Mouse (Mus musculus): ENCODE data around the gene Matn3. TPM values are rescaled to one million over a fixed set of nuclear protein-coding genes. Genes with fewer than 3 reads are reported as not detected.
A peak's percentile ranks its signal among the peaks of the same experiment; 100 is the strongest.

The Matn3 gene
- polyA plus RNA-seq, 1 experiment from 2014 or later: 5.2 TPM

DNA sequence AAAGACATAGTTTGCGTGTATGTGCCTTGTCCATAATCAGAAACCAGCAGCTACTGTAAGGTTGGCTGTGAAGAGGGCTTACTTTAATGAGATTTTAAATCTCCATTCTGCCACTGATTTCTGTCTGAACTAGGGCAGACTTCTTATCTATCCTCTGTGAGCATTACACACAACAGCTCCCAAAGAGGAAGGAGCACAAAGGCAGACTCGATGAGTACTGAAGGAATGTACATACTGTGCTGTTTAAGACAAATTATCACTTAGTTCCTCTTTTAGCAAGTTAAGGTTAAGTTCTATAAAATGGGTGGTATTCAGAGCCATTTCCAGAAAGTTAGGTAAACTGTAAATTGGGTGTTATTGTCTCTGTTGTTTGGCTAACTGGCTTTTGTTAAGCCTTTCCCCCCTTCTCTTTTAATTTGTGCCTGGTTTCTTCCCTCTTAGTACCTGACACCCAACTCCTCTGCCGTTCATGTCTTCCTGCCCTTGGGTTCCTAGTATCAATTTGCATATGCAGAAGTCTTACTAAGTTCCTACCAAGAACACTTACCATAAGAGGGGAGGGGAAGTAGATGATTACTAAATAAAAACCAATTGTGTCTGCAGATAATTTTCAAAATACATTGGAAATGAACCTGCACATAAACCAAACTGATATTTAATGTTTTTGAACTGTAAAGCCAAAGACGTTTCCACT, 5.9 kb upstream of the Matn3 start:
- peaks cover 6% of the 10 kb centered on the region; the same call in 1 of the 2 replicates for H3K4me1 ChIP-seq
- H3K4me3 ChIP-seq: no peak overlapping the region
- no peak for DNase-seq (ENCODE audit: low spot score)
- H3K36me3 ChIP-seq: peaks cover 30% of the 10 kb centered on the region
- no peaks in the 10 kb centered on the region for H3K9me3 ChIP-seq (replicated peaks)
- no peak overlapping the region for H3K27ac ChIP-seq
- WGBS: 74% methylated on average over 4 of the region's 4 CpGs
- H3K27me3 ChIP-seq (ENCODE audit: low read depth, poor library complexity, severe bottlenecking): no peaks in the 10 kb centered on the region

DNA sequence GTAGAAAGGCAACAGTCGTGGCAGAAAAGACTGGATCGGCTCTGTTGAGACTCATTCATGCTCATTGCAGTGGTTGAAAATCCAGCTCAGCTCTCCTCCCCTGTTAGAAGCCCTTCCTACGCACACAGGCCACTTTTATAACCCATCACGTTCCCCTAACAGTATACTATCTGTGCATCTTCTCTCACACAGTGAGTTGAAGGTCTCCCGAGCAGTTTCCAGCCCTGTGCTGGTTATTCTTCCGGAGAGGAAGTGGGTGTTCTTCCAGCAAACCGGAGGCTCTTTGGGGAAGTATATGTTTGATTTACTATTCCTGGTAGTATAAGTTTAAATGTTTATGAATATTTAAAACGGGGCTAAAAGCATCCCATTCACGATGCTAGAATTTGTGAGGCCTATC, 566 bp upstream of the Matn3 start:
- DNase-seq (ENCODE audit: low spot score): no peak
- 64% methylated on average over 9 of the region's 9 CpGs for WGBS
- H3K4me1 ChIP-seq: peaks cover 23% of the 10 kb centered on the region
- H3K36me3 ChIP-seq: no peaks in the 10 kb centered on the region
- peak overlapping the region; percentile 74 for H3K4me3 ChIP-seq
- peak overlapping the region; percentile 86 for H3K27ac ChIP-seq
- H3K9me3 ChIP-seq (replicated peaks): no peaks in the 10 kb centered on the region
- peaks cover 15% of the 10 kb centered on the region for H3K27me3 ChIP-seq (ENCODE audit: low read depth, poor library complexity, severe bottlenecking)

DNA sequence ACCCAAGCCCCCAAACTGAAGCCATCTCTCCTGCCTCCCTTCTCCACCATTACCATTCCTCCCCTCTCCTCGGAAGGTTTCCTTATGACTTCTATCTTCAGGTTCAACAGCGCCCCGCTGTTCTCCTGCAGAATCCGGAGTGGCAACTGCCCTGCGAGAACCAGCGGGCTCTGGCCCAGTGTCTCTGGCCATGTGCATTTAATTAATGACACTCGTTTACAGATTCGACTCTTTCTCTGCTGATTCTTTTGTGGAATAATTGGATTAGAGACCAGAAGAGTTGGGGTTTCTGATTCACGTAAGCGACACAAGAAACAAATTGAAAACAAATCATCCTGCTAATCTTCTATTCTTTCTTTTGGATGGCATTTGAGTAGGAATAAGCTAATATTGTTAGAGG, 5.4 kb downstream of the Matn3 start:
- Histone ChIP-seq H3K27ac (no peak overlapping the region), H3K4me3 (no peak overlapping the region), H3K9me3 (replicated peaks) (no peaks in the 10 kb centered on the region), H3K36me3 (no peaks in the 10 kb centered on the region), H3K27me3 (ENCODE audit: low read depth, poor library complexity, severe bottlenecking) (peaks cover 12% of the 10 kb centered on the region), H3K4me1 (peaks cover 20% of the 10 kb centered on the region)
- DNase-seq (ENCODE audit: low spot score): peak; percentile 41
- WGBS: 54% methylated on average over 10 of the region's 10 CpGs

DNA sequence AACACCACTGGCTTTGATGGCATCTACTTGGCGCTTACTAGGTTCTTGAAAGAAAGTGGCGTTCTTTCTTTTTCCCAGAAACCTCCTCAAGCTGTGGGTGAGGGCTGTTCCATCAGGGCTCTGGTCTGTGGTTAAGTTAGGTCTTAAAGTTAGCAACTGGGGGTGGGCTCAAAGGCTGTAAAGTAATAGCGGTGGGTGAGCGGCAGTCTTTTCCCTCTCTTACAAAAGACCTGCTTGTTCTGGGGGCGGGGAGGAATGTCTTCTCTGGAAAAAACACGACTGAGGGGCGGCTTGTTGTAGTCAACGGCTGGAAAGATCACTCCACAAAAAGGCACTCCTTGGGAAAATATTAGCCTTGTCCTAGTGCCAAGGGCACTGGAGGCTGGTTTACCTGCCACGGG, 6.4 kb downstream of the Matn3 start:
- peaks cover 2% of the 10 kb centered on the region for H3K27me3 ChIP-seq (ENCODE audit: low read depth, poor library complexity, severe bottlenecking)
- H3K36me3 ChIP-seq: no peaks in the 10 kb centered on the region
- 63% methylated on average over 9 of the region's 9 CpGs for WGBS
- H3K27ac ChIP-seq: peak overlapping the region; percentile 50; the same call in 1 of the 2 replicates
- DNase-seq (ENCODE audit: low spot score): peak; percentile 27
- H3K4me3 ChIP-seq: no peak overlapping the region
- H3K4me1 ChIP-seq: peaks cover 16% of the 10 kb centered on the region
- H3K9me3 ChIP-seq (replicated peaks): no peaks in the 10 kb centered on the region

DNA sequence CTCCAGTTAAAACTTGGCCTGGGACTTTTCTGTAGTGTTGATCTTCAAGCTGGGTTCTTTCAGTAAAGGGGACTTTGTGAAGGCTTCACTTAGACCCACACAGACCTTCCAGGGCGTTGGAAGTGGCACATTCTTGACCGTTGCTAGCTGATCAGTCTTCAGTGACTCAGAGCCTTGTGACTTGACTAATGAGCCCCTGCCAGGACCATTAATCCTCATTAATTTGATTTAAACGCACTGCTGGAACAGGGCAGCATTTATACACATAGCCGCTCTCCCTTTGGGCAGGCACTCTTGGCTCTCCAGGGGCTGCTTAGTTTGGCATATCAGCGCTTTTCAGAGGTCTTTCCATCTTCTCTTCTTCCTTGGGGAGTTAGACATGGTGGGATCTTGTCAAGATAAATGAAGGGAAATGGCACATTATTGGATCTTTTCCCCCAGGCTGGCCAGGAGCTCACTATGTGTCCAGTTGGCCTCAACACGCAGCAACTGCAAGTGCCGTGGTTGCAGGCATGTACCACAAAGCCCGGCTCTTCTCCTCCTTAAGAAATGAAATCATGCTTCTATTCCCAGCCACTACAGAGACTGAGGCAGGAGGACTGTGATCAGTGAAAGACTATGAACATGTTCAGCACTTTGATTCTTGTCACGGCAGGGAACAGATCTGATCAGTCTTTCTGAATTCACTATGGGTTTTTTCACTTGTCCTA, 14.0 kb downstream of the Matn3 start:
- H3K36me3 ChIP-seq: no peaks in the 10 kb centered on the region
- no peaks in the 10 kb centered on the region for H3K9me3 ChIP-seq (replicated peaks)
- H3K4me1 ChIP-seq: peaks cover 25% of the 10 kb centered on the region
- no peak for DNase-seq (ENCODE audit: low spot score)
- no peak overlapping the region for H3K4me3 ChIP-seq
- 58% methylated on average over 9 of the region's 9 CpGs for WGBS
- H3K27me3 ChIP-seq (ENCODE audit: low read depth, poor library complexity, severe bottlenecking): no peaks in the 10 kb centered on the region
- no peak overlapping the region for H3K27ac ChIP-seq

DNA sequence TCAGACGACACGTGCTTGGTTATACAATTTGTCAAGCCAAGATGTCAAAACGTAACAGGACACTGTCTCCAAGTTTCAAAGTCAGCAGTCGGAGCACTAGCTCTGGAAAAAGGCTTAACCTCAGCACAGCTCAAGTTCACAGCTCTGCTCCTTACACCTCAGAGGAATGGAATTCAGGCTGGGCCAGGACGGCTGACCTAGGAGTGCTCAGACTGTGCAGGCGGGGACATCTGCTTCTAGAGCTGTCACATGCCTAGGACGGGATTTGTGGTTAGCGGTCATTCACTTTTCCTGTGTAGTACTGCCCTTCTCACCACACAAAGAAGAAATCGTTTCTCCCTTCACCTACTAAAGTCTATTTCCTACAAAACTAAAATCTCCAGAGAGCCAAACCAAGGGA, 22.1 kb downstream of the Matn3 start:
- 26% methylated on average over 9 of the region's 9 CpGs for WGBS
- H3K27ac ChIP-seq: 0 out of 2 replicates have a peak overlapping the region, but pooled peaks have one; percentile 47

DNA sequence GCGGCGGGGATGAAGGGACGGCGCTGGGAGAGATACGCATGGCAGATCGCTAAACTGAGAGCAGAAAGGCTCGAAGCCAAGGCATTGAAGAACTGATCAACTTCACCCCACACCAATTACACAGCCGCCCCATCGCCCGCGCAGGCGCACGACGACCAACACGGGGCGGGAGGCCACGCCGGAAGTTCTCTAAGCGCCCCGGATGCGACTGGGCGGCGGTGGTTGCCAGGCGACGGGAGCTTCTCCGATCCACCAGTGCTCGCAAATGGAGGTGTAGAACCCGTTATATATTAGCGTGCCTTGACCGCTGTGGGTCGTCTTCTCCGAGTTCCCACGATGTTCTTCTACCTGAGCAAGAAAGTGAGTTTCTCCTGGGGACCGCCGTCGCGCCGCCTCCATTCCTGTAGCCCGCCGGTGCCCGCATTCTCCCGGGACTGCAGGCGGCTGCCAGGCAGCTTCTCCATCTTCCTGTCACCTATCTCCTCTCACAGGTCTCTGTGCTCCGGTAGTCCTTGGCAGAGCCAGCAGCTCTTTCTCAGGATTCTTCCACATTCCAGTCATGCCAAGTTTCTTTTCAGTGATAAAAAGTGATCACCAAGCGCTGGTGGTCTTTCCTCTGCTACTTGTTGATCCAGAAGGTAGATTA, 26.2 kb downstream of the Matn3 start, which contains the start of gene Wdr35:
Wdr35 (plus strand) TSS at position 73 of the 646 bp plus-strand sequence.
- Histone ChIP-seq H3K4me3 (peak within 1 kb of the TSS; percentile 77), H3K27ac (peak within 1 kb of the TSS; percentile 85), H3K36me3 (peaks cover 10% of the 10 kb centered on the region), H3K4me1 (peaks cover 28% of the 10 kb centered on the region), H3K9me3 (replicated peaks) (no peaks in the 10 kb centered on the region), H3K27me3 (ENCODE audit: low read depth, poor library complexity, severe bottlenecking) (no peaks in the 10 kb centered on the region)
- under 1% methylated on average over 45 of the region's 45 CpGs for WGBS
- DNase-seq (ENCODE audit: low spot score): peak; percentile 89

More for the DNA sequence above, 22.1 kb downstream of the Matn3 start:
- no peaks in the 10 kb centered on the region for H3K9me3 ChIP-seq (replicated peaks)
- no peak overlapping the region for H3K4me3 ChIP-seq
- peak; percentile 60 for DNase-seq (ENCODE audit: low spot score)
- H3K27me3 ChIP-seq (ENCODE audit: low read depth, poor library complexity, severe bottlenecking): no peaks in the 10 kb centered on the region
- peaks cover 27% of the 10 kb centered on the region for H3K4me1 ChIP-seq
- no peaks in the 10 kb centered on the region for H3K36me3 ChIP-seq

DNA sequence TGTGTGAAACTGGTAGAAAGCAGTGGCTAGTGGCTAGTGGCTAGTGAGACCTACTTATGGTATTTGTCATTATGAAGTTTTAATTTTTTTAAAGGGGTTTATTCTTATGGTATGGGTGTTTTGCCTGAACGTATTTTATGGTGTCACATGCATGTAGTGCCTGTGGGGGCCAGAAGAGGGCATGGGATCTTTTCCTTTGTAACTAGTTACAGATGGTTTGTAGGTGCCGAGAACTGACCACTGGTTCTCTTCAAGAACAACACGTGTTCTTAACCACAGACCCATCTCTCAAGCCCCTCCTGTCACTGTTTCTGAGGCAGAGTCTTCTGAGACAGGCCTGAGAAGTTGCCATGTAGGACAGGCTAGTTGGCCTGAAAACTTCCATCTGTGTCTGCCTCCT, 27.3 kb downstream of the Matn3 start:
- Histone ChIP-seq H3K9me3 (replicated peaks) (no peaks in the 10 kb centered on the region), H3K27me3 (ENCODE audit: low read depth, poor library complexity, severe bottlenecking) (no peaks in the 10 kb centered on the region), H3K4me1 (peaks cover 23% of the 10 kb centered on the region), H3K27ac (no peak overlapping the region), H3K36me3 (peaks cover 10% of the 10 kb centered on the region), H3K4me3 (peak overlapping the region; percentile 77)
- DNase-seq (ENCODE audit: low spot score): no peak
- WGBS: 94% methylated on average over 3 of the region's 3 CpGs

DNA sequence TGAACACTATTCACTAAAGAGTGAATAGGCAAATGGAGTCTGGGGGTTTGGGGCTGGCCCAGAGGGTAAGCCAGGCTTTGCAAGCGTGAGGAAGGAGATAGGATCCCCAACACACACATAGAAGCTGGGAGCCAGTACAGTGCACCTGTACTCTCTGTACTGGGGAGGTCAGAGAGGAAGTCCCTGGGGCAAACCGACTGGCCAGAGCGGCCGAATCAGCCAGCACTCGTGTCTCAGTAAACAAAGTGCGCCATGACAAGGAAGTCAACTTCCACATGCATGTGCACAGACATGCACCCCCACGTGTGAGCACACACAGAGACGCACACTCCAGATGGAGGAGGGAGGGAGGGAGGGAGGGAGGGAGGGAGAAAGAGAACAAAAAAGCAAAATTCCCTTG, 45.5 kb downstream of the Matn3 start:
- H3K27ac ChIP-seq: no peak overlapping the region
- no peaks in the 10 kb centered on the region for H3K27me3 ChIP-seq (ENCODE audit: low read depth, poor library complexity, severe bottlenecking)
- no peaks in the 10 kb centered on the region for H3K4me1 ChIP-seq
- no peak for DNase-seq (ENCODE audit: low spot score)
- no peaks in the 10 kb centered on the region for H3K9me3 ChIP-seq (replicated peaks)
- WGBS: 88% methylated on average over 8 of the region's 8 CpGs
- H3K36me3 ChIP-seq: peaks cover 27% of the 10 kb centered on the region
- H3K4me3 ChIP-seq: no peak overlapping the region

DNA sequence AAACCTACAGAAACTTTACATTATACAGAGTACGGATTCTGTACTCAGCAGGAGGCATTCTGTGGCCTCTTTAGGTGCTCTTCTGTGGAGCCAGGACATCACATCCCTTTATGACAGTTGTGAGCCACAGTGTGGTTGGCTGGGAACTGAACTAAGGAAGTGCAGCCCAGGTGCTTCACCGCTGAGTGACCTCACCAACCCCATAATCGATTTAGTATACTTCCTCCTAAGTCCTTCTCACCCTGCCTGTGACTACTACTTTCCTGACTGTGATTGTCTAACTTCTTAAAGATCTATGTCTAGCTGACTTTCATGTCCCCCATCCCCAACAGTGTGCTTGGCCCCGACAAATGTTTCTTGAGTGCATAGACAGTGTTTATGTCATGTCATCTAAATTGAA, 50.6 kb downstream of the Matn3 start:
- 89% methylated on average over 4 of the region's 4 CpGs for WGBS
- H3K4me3 ChIP-seq: no peak overlapping the region
- peaks cover 26% of the 10 kb centered on the region for H3K36me3 ChIP-seq

DNA sequence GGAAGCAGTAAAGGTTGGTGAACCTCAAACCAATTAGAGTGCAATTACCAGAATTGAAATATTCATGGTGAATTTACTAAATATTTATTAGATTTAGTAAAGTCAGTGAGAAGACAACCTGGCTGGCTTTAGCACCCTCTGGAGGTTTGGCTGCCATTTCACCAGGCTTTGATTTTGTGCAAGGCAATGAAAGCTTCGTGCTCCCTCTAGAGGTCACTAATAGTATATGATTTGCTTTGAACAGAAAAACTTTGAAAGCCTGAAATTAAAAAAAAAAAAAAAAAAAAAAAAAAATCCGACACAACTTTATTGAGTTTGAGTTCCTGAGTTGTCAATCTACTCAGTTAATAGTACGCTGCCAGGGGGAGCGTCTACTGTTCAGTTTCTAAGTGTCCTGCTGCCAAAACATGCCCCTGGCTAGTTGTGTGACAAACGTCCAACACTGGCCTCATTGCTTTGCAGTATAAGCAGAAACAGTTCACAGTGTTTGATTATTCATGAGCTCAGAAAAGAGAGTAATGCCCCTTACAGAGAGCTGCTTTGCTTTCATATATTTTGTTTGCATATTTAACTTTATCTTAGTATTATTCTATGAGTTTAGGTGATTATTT, 54.4 kb downstream of the Matn3 start:
- Histone ChIP-seq H3K36me3 (peaks cover 15% of the 10 kb centered on the region), H3K4me1 (no peaks in the 10 kb centered on the region), H3K4me3 (no peak overlapping the region), H3K27me3 (ENCODE audit: low read depth, poor library complexity, severe bottlenecking) (no peaks in the 10 kb centered on the region), H3K9me3 (replicated peaks) (no peaks in the 10 kb centered on the region), H3K27ac (no peak overlapping the region)
- WGBS: 16% methylated on average over 5 of the region's 5 CpGs
- peak; percentile 49 for DNase-seq (ENCODE audit: low spot score)

More for the DNA sequence above, 50.6 kb downstream of the Matn3 start:
- no peaks in the 10 kb centered on the region for H3K9me3 ChIP-seq (replicated peaks)
- no peaks in the 10 kb centered on the region for H3K4me1 ChIP-seq
- no peak for DNase-seq (ENCODE audit: low spot score)
- H3K27ac ChIP-seq: no peak overlapping the region
- H3K27me3 ChIP-seq (ENCODE audit: low read depth, poor library complexity, severe bottlenecking): no peaks in the 10 kb centered on the region

DNA sequence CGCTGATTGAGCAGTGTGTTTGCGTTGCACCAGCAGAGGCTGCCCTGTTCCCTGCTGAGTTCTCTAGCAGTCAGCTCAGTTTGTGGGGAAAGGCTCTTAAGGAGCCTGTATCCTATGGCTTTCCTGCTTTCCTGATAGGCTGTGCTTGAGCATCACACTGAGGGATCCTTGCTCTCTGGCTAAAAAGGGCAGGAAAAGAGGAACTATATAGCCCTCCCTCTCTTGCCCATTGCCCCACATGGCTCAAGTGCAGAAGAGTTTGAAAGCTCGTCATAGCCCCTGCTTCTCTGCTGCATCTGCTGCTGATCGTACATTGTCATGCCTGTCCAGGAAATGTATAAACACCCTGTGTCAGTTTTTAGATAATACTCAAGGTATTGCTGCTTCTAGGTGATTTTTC, 59.4 kb downstream of the Matn3 start:
- WGBS: 67% methylated on average over 4 of the region's 4 CpGs
- H3K4me3 ChIP-seq: no peak overlapping the region
- H3K36me3 ChIP-seq: peaks cover 9% of the 10 kb centered on the region; the same call in 1 of the 2 replicates
- H3K4me1 ChIP-seq: no peaks in the 10 kb centered on the region
- no peaks in the 10 kb centered on the region for H3K27me3 ChIP-seq (ENCODE audit: low read depth, poor library complexity, severe bottlenecking)
- H3K27ac ChIP-seq: no peak overlapping the region
- DNase-seq (ENCODE audit: low spot score): no peak
- H3K9me3 ChIP-seq (replicated peaks): no peaks in the 10 kb centered on the region
